Mouse (Mus musculus) spleen, adult 2 months (tissue): ENCODE data around the gene Rap1a.

Experiments
- CTCF ChIP-seq: fragments of 200-500 bp; IDR thresholded peaks from 2 replicates; pipeline ENCODE4 v1.5.1; 2011; ENCODE audit warnings: mild to moderate bottlenecking, inconsistent platforms; ENCODE audit not compliant: insufficient read depth, insufficient read length, insufficient replicate concordance; ENCODE audit errors: extremely low read depth
- POLR2A ChIP-seq: fragments of 200-500 bp; IDR thresholded peaks from 2 replicates; pipeline ENCODE4 v1.6.1; 2011; ENCODE audit warnings: low read depth, low read length, inconsistent platforms

GRCm38 (mm10) chr3:105774496-105774895 lies 26.6 kb downstream of the Rap1a start:
- TF ChIP-seq POLR2A (no peak), CTCF (no peak)
